Mouse (Mus musculus) liver, embryonic 15.5 days (tissue): Measurements from ENCODE around the gene Gm10192. TPM values are rescaled to one million over a fixed set of nuclear protein-coding genes. Genes with fewer than 3 reads are reported as not detected.
"Not testable (repeated sequence)": the region's sequence is repeated elsewhere in the genome, so short reads cannot be mapped to it uniquely, and the experiment has no call there.

ENCODE experiments used
- ATAC-seq: fragments of 200-750 bp; cut with Nextera tagmentation; 2 replicates; pipeline ENCODE4 v1.8.0; 2017; ENCODE audit warnings: moderate number of reproducible peaks, mild to moderate bottlenecking, moderate library complexity; ENCODE audit not compliant: insufficient read depth
- H3K27ac ChIP-seq: fragments of 300-500 bp; sonication (generic); replicated peaks from 2 replicates; pipeline ENCODE4 v1.5.1; 2015; ENCODE audit warnings: mild to moderate bottlenecking, inconsistent platforms
- H3K27me3 ChIP-seq: fragments of 300-500 bp; sonication (generic); 2 replicates; pipeline ENCODE4 v1.6.1; 2015; ENCODE audit warnings: mild to moderate bottlenecking, inconsistent platforms
- H3K36me3 ChIP-seq: fragments of 300-500 bp; sonication (generic); replicated peaks from 2 replicates; pipeline ENCODE4 v1.6.1; 2015; ENCODE audit warnings: moderate library complexity, mild to moderate bottlenecking, inconsistent platforms
- H3K4me1 ChIP-seq: fragments of 300-500 bp; sonication (generic); replicated peaks from 2 replicates; pipeline ENCODE4 v1.6.1; 2015; ENCODE audit warnings: inconsistent platforms
- H3K4me2 ChIP-seq: fragments of 300-500 bp; sonication (generic); 2 replicates; pipeline ENCODE4 v1.6.1; 2015; ENCODE audit warnings: moderate library complexity, mild to moderate bottlenecking, inconsistent platforms
- H3K4me3 ChIP-seq: fragments of 300-500 bp; sonication (generic); replicated peaks from 2 replicates; pipeline ENCODE4 v1.5.1; 2015; ENCODE audit warnings: mild to moderate bottlenecking, inconsistent platforms
- H3K9ac ChIP-seq: fragments of 300-500 bp; sonication (generic); 2 replicates; pipeline ENCODE4 v1.6.1; 2015; ENCODE audit warnings: moderate library complexity, mild to moderate bottlenecking, inconsistent platforms
- H3K9me3 ChIP-seq: fragments of 300-500 bp; sonication (generic); replicated peaks from 2 replicates; pipeline ENCODE4 v1.6.1; 2016; ENCODE audit warnings: inconsistent platforms
- WGBS: fragments of 180-500 bp; shearing (Covaris S2); methylation state at CpG from one replicate; pipeline ENCODE4 v1.1.7; 2015; ENCODE audit warnings: mixed read lengths; ENCODE audit not compliant: insufficient replicate concordance; 5-methylcytosine and 5-hydroxymethylcytosine counted together
- polyA plus RNA-seq: library from polyadenylated mRNA; unstranded; fragments of >200 nt; fragmentation: Nextera tagmentation; extraction: Ambion mirVana; gene quantifications from 2 replicates; pipeline ENCODE4 v1.2.1, GENCODE M21; 2015

Gm10192 gene
- not detected in 2 replicates for polyA plus RNA-seq

GRCm38 (mm10) chr4:97183066-97183465 lies at the start of gene Gm10192:
Gene Gm10192, minus strand, starts transcription at chr4:97183166.
- H3K27ac ChIP-seq, H3K9ac ChIP-seq, ATAC-seq, H3K4me1 ChIP-seq, H3K9me3 ChIP-seq, H3K27me3 ChIP-seq, H3K4me3 ChIP-seq, H3K36me3 ChIP-seq, H3K4me2 ChIP-seq: not testable (repeated sequence)

- no peak for ATAC-seq
- H3K4me3 ChIP-seq: no peak overlapping the region
- no peaks in the 10 kb centered on the region for H3K27me3 ChIP-seq
- H3K9ac ChIP-seq: no peak overlapping the region
- no peak overlapping the region for H3K27ac ChIP-seq
- H3K9me3 ChIP-seq: no peaks in the 10 kb centered on the region
- H3K4me2 ChIP-seq: no peak overlapping the region
- no peaks in the 10 kb centered on the region for H3K36me3 ChIP-seq
- H3K4me1 ChIP-seq: no peaks in the 10 kb centered on the region
- 46% methylated on average over 5 of the region's 5 CpGs for WGBS
Observed at GRCm38 (mm10) chr4:97230411-97231104, 47.6 kb upstream of the Gm10192 start.

- Histone ChIP-seq H3K27ac (no peak overlapping the region), H3K36me3 (no peaks in the 10 kb centered on the region), H3K4me1 (no peaks in the 10 kb centered on the region), H3K9ac (no peak overlapping the region), H3K4me2 (no peak overlapping the region), H3K4me3 (no peak overlapping the region), H3K9me3 (no peaks in the 10 kb centered on the region), H3K27me3 (no peaks in the 10 kb centered on the region)
- ATAC-seq: no peak
- WGBS: 67% methylated on average over 2 of the region's 2 CpGs
Observed at GRCm38 (mm10) chr4:97219701-97220100, 36.7 kb upstream of the Gm10192 start.

- WGBS: 67% methylated on average over 1 of the region's 1 CpGs
Observed at GRCm38 (mm10) chr4:97217906-97218305, 34.9 kb upstream of the Gm10192 start.

GRCm38 (mm10) chr4:97212514-97212913 lies 29.5 kb upstream of the Gm10192 start:
- Histone ChIP-seq H3K27me3 (no peaks in the 10 kb centered on the region), H3K4me1 (no peaks in the 10 kb centered on the region), H3K36me3 (no peaks in the 10 kb centered on the region), H3K27ac (no peak overlapping the region), H3K9me3 (no peaks in the 10 kb centered on the region), H3K4me3 (no peak overlapping the region), H3K9ac (no peak overlapping the region), H3K4me2 (no peak overlapping the region)
- no peak for ATAC-seq

More at GRCm38 (mm10) chr4:97217906-97218305, 34.9 kb upstream of the Gm10192 start:
- Histone ChIP-seq H3K36me3 (no peaks in the 10 kb centered on the region), H3K27ac (no peak overlapping the region), H3K9me3 (no peaks in the 10 kb centered on the region), H3K9ac (no peak overlapping the region), H3K27me3 (no peaks in the 10 kb centered on the region), H3K4me3 (no peak overlapping the region), H3K4me1 (no peaks in the 10 kb centered on the region), H3K4me2 (no peak overlapping the region)
- no peak for ATAC-seq

GRCm38 (mm10) chr4:97202986-97203385 lies 20.0 kb upstream of the Gm10192 start:
- not testable (repeated sequence) for H3K36me3 ChIP-seq, H3K9ac ChIP-seq, H3K4me1 ChIP-seq, H3K9me3 ChIP-seq, H3K27me3 ChIP-seq, H3K27ac ChIP-seq, ATAC-seq, H3K4me3 ChIP-seq, H3K4me2 ChIP-seq
- 44% methylated on average over 2 of the region's 2 CpGs for WGBS

- Histone ChIP-seq H3K27ac (no peak overlapping the region), H3K27me3 (no peaks in the 10 kb centered on the region), H3K9ac (no peak overlapping the region), H3K4me3 (no peak overlapping the region), H3K4me2 (no peak overlapping the region), H3K36me3 (no peaks in the 10 kb centered on the region), H3K9me3 (no peaks in the 10 kb centered on the region), H3K4me1 (no peaks in the 10 kb centered on the region)
- WGBS: 56% methylated on average over 4 of the region's 4 CpGs
- ATAC-seq: no peak
Observed at GRCm38 (mm10) chr4:97193176-97193575, 10.2 kb upstream of the Gm10192 start.

GRCm38 (mm10) chr4:97192601-97193000 lies 9.6 kb upstream of the Gm10192 start:
- ATAC-seq: no peak
- no peaks in the 10 kb centered on the region for H3K4me1 ChIP-seq
- no peak overlapping the region for H3K4me2 ChIP-seq
- H3K36me3 ChIP-seq: no peaks in the 10 kb centered on the region
- no peak overlapping the region for H3K4me3 ChIP-seq
- H3K9me3 ChIP-seq: no peaks in the 10 kb centered on the region
- 55% methylated on average over 2 of the region's 2 CpGs for WGBS
- H3K9ac ChIP-seq: no peak overlapping the region
- H3K27me3 ChIP-seq: no peaks in the 10 kb centered on the region
- no peak overlapping the region for H3K27ac ChIP-seq

GRCm38 (mm10) chr4:97180396-97180795 lies 2.6 kb downstream of the Gm10192 start:
- Histone ChIP-seq H3K27me3 (no peaks in the 10 kb centered on the region), H3K4me3 (no peak overlapping the region), H3K4me2 (no peak overlapping the region), H3K9ac (no peak overlapping the region), H3K4me1 (no peaks in the 10 kb centered on the region), H3K9me3 (no peaks in the 10 kb centered on the region), H3K36me3 (no peaks in the 10 kb centered on the region), H3K27ac (no peak overlapping the region)
- WGBS: 44% methylated on average over 2 of the region's 2 CpGs
- ATAC-seq: no peak

- 60% methylated on average over 10 of the region's 10 CpGs for WGBS
- Histone ChIP-seq H3K9me3 (no peaks in the 10 kb centered on the region), H3K36me3 (no peaks in the 10 kb centered on the region), H3K4me2 (no peak overlapping the region), H3K27me3 (no peaks in the 10 kb centered on the region), H3K9ac (no peak overlapping the region), H3K4me1 (no peaks in the 10 kb centered on the region), H3K4me3 (no peak overlapping the region), H3K27ac (no peak overlapping the region)
- no peak for ATAC-seq
Observed at GRCm38 (mm10) chr4:97156841-97157345, 26.1 kb downstream of the Gm10192 start.

GRCm38 (mm10) chr4:97156084-97156483 lies 26.9 kb downstream of the Gm10192 start:
- Histone ChIP-seq H3K4me2 (no peak overlapping the region), H3K4me1 (no peaks in the 10 kb centered on the region), H3K36me3 (no peaks in the 10 kb centered on the region), H3K27me3 (no peaks in the 10 kb centered on the region), H3K4me3 (no peak overlapping the region), H3K27ac (no peak overlapping the region), H3K9ac (no peak overlapping the region), H3K9me3 (no peaks in the 10 kb centered on the region)
- ATAC-seq: no peak
- 47% methylated on average over 3 of the region's 3 CpGs for WGBS

- H3K27ac ChIP-seq: no peak overlapping the region
- H3K36me3 ChIP-seq: no peaks in the 10 kb centered on the region
- no peak overlapping the region for H3K9ac ChIP-seq
- no peaks in the 10 kb centered on the region for H3K9me3 ChIP-seq
- ATAC-seq: no peak
- no peaks in the 10 kb centered on the region for H3K27me3 ChIP-seq
- H3K4me2 ChIP-seq: no peak overlapping the region
- H3K4me1 ChIP-seq: no peaks in the 10 kb centered on the region
- H3K4me3 ChIP-seq: no peak overlapping the region
Observed at GRCm38 (mm10) chr4:97153554-97153953, 29.4 kb downstream of the Gm10192 start.
